Mouse (Mus musculus) MEL (cell line): ENCODE measurements at regions not wholly inside any gene's neighbourhood (a gene's known extent, or its start where the extent isn't known, plus 50 kb on each side); places are given as distances from the start of the nearest gene placed in this dataset.

ENCODE experiments used
- DNase-seq: peaks from one replicate; pipeline ENCODE4 v3.0.0; 2011; ENCODE audit warnings: low read depth, low spot score
- H3K27ac ChIP-seq: 2 replicates; pipeline ENCODE4 v1.5.1; 2012; ENCODE audit warnings: low read depth, mild to moderate bottlenecking, control low read depth, low read length, moderate library complexity; ENCODE audit not compliant: control insufficient read depth
- H3K27me3 ChIP-seq, 2 experiments: fragments of 150-350 bp in 1 of 2; sonication (generic) in 1 of 2; 2 replicates each; pipeline ENCODE4 v1.6.1; 2012; ENCODE audit warnings: low read length in 2 of 2, mild to moderate bottlenecking in 2 of 2, improper control_type of control experiment in 1 of 2, moderate library complexity in 1 of 2; ENCODE audit not compliant: insufficient read depth in 2 of 2, control insufficient read depth in 1 of 2
- H3K36me3 ChIP-seq, 2 experiments: 2 replicates each; pipeline ENCODE4 v1.6.1; 2012 to 2014; ENCODE audit warnings: low read length in 2 of 2, improper control_type of control experiment in 1 of 2, inconsistent platforms in 1 of 2, mild to moderate bottlenecking in 1 of 2; ENCODE audit not compliant: insufficient read depth in 2 of 2, control insufficient read depth in 1 of 2
- H3K4me1 ChIP-seq, 2 experiments: fragments of 150-350 bp in 1 of 2; sonication (generic) in 1 of 2; 2 replicates each; pipeline ENCODE4 v1.6.1; 2012; ENCODE audit warnings: low read length in 2 of 2, improper control_type of control experiment in 1 of 2, mild to moderate bottlenecking in 1 of 2; ENCODE audit not compliant: insufficient read depth in 2 of 2, control insufficient read depth in 1 of 2
- H3K4me3 ChIP-seq, 2 experiments: fragments of 150-350 bp in 1 of 2; sonication (generic) in 1 of 2; 2 replicates each; pipeline ENCODE4 v1.5.1; 2012; ENCODE audit warnings: low read depth in 2 of 2, low read length in 2 of 2, mild to moderate bottlenecking in 2 of 2, moderate library complexity in 2 of 2, control low read depth in 1 of 2, improper control_type of control experiment in 1 of 2; ENCODE audit not compliant: control insufficient read depth in 1 of 2, insufficient read depth in 1 of 2
- H3K79me2 ChIP-seq: 2 replicates; pipeline ENCODE4 v1.6.1; 2012; ENCODE audit warnings: mild to moderate bottlenecking, low read length, moderate library complexity; ENCODE audit not compliant: control insufficient read depth, poor library complexity, insufficient read depth
- H3K9ac ChIP-seq: 2 replicates; pipeline ENCODE4 v1.6.1; 2012; ENCODE audit warnings: low read depth, mild to moderate bottlenecking, control low read depth, low read length, moderate library complexity; ENCODE audit not compliant: control insufficient read depth, poor library complexity, severe bottlenecking
- H3K9me3 ChIP-seq: fragments of 150-350 bp; sonication (generic); replicated peaks from 2 replicates; pipeline ENCODE4 v1.6.1; 2012; ENCODE audit warnings: mild to moderate bottlenecking, low read length, improper control_type of control experiment, moderate library complexity; ENCODE audit not compliant: insufficient read depth
- CHD1 ChIP-seq: IDR thresholded peaks from 2 replicates; pipeline ENCODE4 v1.6.1; 2012; ENCODE audit warnings: low read depth, mild to moderate bottlenecking, inconsistent platforms, low read length, improper control_type of control experiment
- E2F4 ChIP-seq: IDR thresholded peaks from 2 replicates; pipeline ENCODE4 v1.6.1; 2011; ENCODE audit warnings: low read depth, low read length, improper control_type of control experiment, borderline replicate concordance
- ELF1 ChIP-seq: IDR thresholded peaks from 2 replicates; pipeline ENCODE4 v1.6.1; 2014; ENCODE audit warnings: low read depth, mild to moderate bottlenecking, inconsistent platforms, low read length, improper control_type of control experiment, moderate library complexity
- GATA1 ChIP-seq: IDR thresholded peaks from 2 replicates; pipeline ENCODE4 v1.6.1; 2011; ENCODE audit warnings: low read depth, low read length, improper control_type of control experiment
- MAX ChIP-seq: IDR thresholded peaks from 2 replicates; pipeline ENCODE4 v1.6.1; 2011; ENCODE audit warnings: low read length, improper control_type of control experiment
- MAZ ChIP-seq: IDR thresholded peaks from 2 replicates; pipeline ENCODE4 v1.6.1; 2012; ENCODE audit warnings: low read depth, mild to moderate bottlenecking, inconsistent platforms, low read length, improper control_type of control experiment
- MXI1 ChIP-seq: IDR thresholded peaks from 2 replicates; pipeline ENCODE4 v1.6.1; 2011; ENCODE audit warnings: mild to moderate bottlenecking, low read depth, low read length, improper control_type of control experiment
- MYC ChIP-seq: IDR thresholded peaks from 2 replicates; pipeline ENCODE4 v1.6.1; 2011; ENCODE audit warnings: low read depth, mild to moderate bottlenecking, low read length, improper control_type of control experiment, moderate library complexity
- POLR2AphosphoS5 ChIP-seq: IDR thresholded peaks from 2 replicates; pipeline ENCODE4 v1.6.1; 2012; ENCODE audit warnings: low read depth, borderline replicate concordance, mild to moderate bottlenecking, inconsistent platforms, low read length, moderate library complexity, mixed read lengths
- RAD21 ChIP-seq: IDR thresholded peaks from 2 replicates; pipeline ENCODE4 v1.6.1; 2011; ENCODE audit warnings: mild to moderate bottlenecking, low read depth, low read length, improper control_type of control experiment
- SIN3A ChIP-seq: IDR thresholded peaks from 2 replicates; pipeline ENCODE4 v1.6.1; 2012; ENCODE audit warnings: low read length, improper control_type of control experiment, inconsistent platforms
- TCF12 ChIP-seq: IDR thresholded peaks from 2 replicates; pipeline ENCODE4 v1.6.1; 2014; ENCODE audit warnings: low read depth, mild to moderate bottlenecking, inconsistent platforms, low read length, improper control_type of control experiment, moderate library complexity
- ZKSCAN1 ChIP-seq: IDR thresholded peaks from 2 replicates; pipeline ENCODE4 v1.6.1; 2012; ENCODE audit warnings: low read depth, mild to moderate bottlenecking, inconsistent platforms, low read length, improper control_type of control experiment, moderate library complexity

DNA sequence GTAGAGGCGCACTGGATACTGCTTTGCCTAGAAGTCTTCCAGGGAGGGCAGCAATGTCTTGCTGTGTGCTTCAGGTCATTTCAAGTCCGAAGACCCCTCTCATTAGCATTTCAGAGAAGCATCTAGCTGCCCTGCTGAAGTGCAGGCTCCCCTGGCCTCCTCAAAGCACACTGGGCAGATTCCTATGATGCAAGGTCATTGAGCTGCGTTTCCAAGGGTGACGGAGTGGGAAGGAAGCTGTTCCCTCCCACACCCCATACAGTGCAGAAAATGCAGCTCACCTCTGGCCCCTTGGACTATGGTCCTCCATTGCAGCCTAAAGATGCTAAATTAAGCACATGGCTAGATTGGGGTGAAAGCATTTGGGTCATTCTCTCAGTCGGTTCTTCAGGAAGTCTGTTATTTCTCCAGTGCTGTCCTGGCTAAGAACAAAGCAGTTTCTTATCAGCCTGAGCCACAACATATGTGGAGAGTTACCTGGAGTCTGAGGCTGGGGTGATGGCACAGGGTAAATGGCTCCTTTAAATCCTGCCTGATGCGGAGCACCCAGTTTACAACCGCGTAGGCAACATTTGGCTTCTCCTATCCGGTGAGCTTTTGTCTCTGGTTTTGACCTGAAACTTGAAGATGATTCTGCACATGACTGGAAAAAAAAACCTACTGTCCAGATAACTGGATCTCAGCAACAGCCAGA lies 52.6 kb upstream of the Parp11 start:
- Histone ChIP-seq H3K27ac (no peak overlapping the region), H3K36me3 (peaks cover 0 to 11% of the 10 kb centered on the region in 2 experiments; a peak in 1 of 4 replicates), H3K4me3 (no peak overlapping the region), H3K79me2 (no peaks in the 10 kb centered on the region), H3K9me3 (no peaks in the 10 kb centered on the region), H3K4me1 (peaks cover 0 to 19% of the 10 kb centered on the region in 2 experiments; a peak in 3 of 4 replicates), H3K9ac (no peak overlapping the region), H3K27me3 (no peaks in the 10 kb centered on the region)
- TF ChIP-seq GATA1 (no peak), ZKSCAN1 (no peak), POLR2AphosphoS5 (no peak), E2F4 (no peak), MAZ (no peak), TCF12 (no peak), MXI1 (no peak), ELF1 (no peak), MAX (no peak), CHD1 (no peak), RAD21 (no peak), MYC (no peak), SIN3A (no peak)
- DNase-seq, result no peak
